Mouse (Mus musculus) C2C12 (cell line): ENCODE data around the gene Ank2.

Experiments
- CTCF ChIP-seq: IDR thresholded peaks from one replicate; pipeline ENCODE4 v1.5.1; 2011; ENCODE audit not compliant: control insufficient read depth, insufficient read depth, insufficient read length
- FOSL1 ChIP-seq: IDR thresholded peaks from one replicate; pipeline ENCODE4 v1.8.0; 2011; ENCODE audit warnings: mild to moderate bottlenecking, low read length; ENCODE audit not compliant: poor library complexity, insufficient read depth, severe bottlenecking
- MAX ChIP-seq: IDR thresholded peaks from one replicate; pipeline ENCODE4 v1.6.1; 2011; ENCODE audit warnings: mild to moderate bottlenecking, control low read depth

GRCm38 (mm10) chr3:127199112-127199665 lies 300.0 kb downstream of the Ank2 start:
- TF ChIP-seq CTCF (no peak), MAX (no peak), FOSL1 (no peak)
